Mouse (Mus musculus) bone marrow, adult 2 months (tissue): ENCODE results near the gene Scarb1. TPM values are rescaled to one million over a fixed set of nuclear protein-coding genes. Genes with fewer than 3 reads are reported as not detected.

Experiments used
- H3K27ac ChIP-seq: fragments of 200-500 bp; 2 replicates; pipeline ENCODE4 v1.5.1; 2012; ENCODE audit warnings: low read depth, mild to moderate bottlenecking, control low read depth, inconsistent platforms, low read length; ENCODE audit not compliant: control insufficient read depth, poor library complexity, insufficient read depth
- H3K4me1 ChIP-seq: fragments of 200-500 bp; 2 replicates; pipeline ENCODE4 v1.6.1; 2011; ENCODE audit warnings: low read length; ENCODE audit not compliant: control insufficient read depth, insufficient read depth
- H3K4me3 ChIP-seq: fragments of 200-500 bp; replicated peaks from 2 replicates; pipeline ENCODE3; 2011; ENCODE audit warnings: mild to moderate bottlenecking, low read depth, low read length, control low read depth; ENCODE audit not compliant: control insufficient read depth
- CTCF ChIP-seq: fragments of 200-500 bp; IDR thresholded peaks from 2 replicates; pipeline ENCODE4 v1.5.1; 2011; ENCODE audit warnings: low read length, control low read depth; ENCODE audit not compliant: control insufficient read depth, insufficient read depth
- POLR2A ChIP-seq: fragments of 200-500 bp; IDR thresholded peaks from 2 replicates; pipeline ENCODE4 v1.6.1; 2011; ENCODE audit warnings: low read depth, mild to moderate bottlenecking, control low read depth, low read length, borderline replicate concordance; ENCODE audit not compliant: control insufficient read depth
- WGBS: fragments of 180-500 bp; shearing (Covaris S2); methylation state at CpG from one replicate; pipeline ENCODE4 v1.1.7; 2018; 5-methylcytosine and 5-hydroxymethylcytosine counted together
- polyA plus RNA-seq: library from polyadenylated mRNA; stranded (reverse); fragments of >200 nt; gene quantifications from 2 replicates; pipeline ENCODE4 v1.2.4, GENCODE M21; 2011; ENCODE audit warnings: low replicate concordance; ENCODE audit not compliant: missing spikeins, insufficient read depth, insufficient read length

Gene Scarb1
- polyA plus RNA-seq, 1 experiment = 26.9 TPM

DNA sequence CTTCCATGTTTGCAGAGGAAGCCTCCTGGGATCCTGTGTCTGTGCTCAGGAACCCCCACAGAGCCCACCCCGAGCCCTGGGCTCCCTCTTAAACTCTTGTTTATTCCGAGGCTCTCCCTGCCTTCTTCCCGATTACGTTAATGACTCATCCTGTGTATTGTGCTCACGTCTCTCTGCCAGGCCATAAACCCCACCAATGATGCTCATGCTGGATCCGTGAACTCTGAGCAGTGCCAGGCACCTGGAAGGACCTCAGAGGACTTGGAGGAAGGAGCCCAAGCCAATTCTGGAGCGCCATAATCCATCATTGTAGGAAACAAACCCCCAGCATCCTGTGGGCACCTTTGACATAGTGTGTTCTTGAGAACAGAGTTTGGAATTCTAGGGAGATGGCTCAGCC lies 31.7 kb downstream of the Scarb1 start:
- TF ChIP-seq POLR2A (no peak), CTCF (no peak)
- H3K27ac ChIP-seq = no peak overlapping the region
- H3K4me1 ChIP-seq = peaks cover 3% of the 10 kb centered on the region
- H3K4me3 ChIP-seq = no peak overlapping the region
- WGBS = 90% methylated on average over 7 of the region's 7 CpGs

DNA sequence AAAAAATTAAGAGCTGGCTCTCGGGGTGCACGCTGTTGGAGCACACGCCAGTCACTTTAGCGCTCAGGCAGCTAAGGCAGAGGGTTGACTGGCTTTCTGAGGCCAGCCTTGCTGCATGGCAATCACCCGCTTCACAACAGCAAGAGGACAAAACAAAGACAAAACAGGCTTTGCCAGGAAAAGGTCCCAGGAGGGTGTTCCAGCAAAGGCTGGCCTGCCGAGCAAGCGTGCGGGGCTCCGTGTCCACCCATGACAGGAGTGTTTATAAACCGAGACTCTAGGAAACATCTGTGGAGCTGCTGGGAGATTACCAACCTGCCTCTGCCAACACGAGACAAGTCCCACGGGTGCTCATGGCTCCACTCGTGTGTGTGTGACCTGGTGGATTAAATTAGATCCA lies 34.1 kb downstream of the Scarb1 start:
- no peak overlapping the region for H3K27ac ChIP-seq
- WGBS = 76% methylated on average over 13 of the region's 13 CpGs
- TF ChIP-seq POLR2A = no peak
- peaks cover 2% of the 10 kb centered on the region for H3K4me1 ChIP-seq
- H3K4me3 ChIP-seq = no peak overlapping the region

DNA sequence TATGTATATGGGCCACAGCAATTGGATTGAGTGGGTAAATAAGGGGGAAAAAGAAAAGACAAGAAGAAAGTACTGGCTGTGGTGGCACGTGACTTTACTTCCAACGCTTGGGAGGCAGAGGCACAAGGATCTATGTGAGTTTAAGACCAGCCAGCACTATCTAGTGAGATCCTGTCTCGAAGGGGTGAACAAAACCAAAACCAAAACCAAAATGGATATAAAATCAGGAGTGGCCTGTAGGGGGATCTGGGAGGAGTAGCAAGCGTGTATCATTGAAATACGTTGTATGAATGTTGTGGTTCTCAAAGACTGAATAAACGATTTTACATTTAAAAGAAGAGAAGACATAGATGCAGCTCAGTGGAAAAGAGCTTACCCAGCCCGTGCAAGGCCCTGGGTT lies 34.5 kb downstream of the Scarb1 start:
- no peak overlapping the region for H3K27ac ChIP-seq
- no peak for TF ChIP-seq POLR2A
- no peak for TF ChIP-seq CTCF
- no peaks in the 10 kb centered on the region; the same call in 1 of the 2 replicates for H3K4me1 ChIP-seq
- WGBS = 43% methylated on average over 7 of the region's 7 CpGs
- no peak overlapping the region for H3K4me3 ChIP-seq

DNA sequence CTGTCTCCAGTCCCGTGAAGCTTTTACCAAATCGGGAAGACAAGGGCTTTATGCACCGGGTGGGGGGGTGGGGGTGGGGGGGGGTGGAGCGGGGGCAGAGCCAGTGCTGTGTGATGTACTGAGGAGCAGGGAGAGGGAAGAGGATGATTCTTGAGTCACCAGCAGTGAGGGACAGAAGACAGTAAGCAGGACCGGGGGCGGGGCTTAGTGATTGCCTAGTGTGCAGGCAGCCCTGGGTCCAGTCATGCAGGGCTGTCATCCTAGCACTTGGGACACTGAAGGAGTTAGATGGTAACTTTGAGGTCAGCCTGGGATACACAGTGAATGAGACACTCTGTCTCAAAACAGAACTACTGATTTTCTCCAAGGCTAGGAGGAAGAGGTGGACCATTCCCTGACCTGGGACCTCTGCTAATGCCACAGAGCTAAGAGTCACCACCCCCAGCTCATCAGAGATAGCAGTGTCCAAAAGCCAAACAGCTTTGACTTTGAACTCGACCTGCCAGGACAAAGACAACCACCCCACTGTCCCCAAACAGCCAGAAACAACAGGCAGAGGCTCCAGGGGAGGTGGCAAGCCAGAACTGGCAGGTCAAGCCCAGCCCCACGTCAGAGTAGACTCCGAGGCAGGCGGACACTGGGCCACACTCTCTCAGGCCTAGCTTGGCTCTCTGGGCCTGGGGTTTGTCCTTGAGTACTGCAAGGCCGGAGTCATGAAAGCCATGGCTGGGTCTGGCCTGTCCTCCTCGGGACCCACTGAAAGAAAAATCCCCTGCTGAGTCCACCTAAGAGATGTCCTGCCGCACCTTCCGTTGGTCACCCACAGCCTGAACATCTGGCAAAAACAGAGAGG lies 35.4 kb downstream of the Scarb1 start:
- 78% methylated on average over 14 of the region's 14 CpGs for WGBS
- Histone ChIP-seq H3K4me1 (no peaks in the 10 kb centered on the region), H3K27ac (no peak overlapping the region), H3K4me3 (no peak overlapping the region)
- no peak for TF ChIP-seq CTCF
- TF ChIP-seq POLR2A = no peak

DNA sequence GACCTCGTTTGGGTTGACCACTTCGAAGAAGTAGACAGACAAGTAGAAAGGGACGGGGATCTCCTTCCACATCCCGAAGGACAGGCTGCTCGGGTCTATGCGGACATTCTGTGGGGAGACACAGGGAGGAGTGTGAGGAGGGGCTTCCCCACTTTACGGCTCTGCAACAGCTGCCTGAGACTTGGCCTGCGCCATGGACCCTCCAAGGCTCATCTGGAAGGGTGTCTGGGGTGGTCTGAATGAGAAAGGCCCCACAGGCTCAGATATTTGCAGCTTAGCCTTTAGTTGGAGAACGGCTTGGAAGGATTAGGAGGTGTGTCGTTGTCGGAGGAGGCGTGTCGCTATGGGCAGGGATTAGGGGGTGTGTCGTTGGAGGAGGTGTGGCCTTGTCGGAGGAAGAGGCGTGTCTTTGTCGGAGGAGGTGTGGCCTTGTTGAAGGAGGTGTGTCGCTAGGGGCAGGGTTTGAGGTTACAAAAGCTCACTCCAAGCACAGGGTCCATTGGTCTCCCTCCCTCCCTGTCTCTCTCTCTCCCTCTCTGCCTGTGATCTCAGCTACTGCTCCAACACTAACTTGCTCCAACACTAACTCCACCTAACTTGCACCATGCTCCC lies 36.5 kb downstream of the Scarb1 start:
- Histone ChIP-seq H3K4me1 (no peaks in the 10 kb centered on the region), H3K27ac (no peak overlapping the region), H3K4me3 (no peak overlapping the region)
- TF ChIP-seq POLR2A = no peak
- TF ChIP-seq CTCF = no peak
- 76% methylated on average over 18 of the region's 18 CpGs for WGBS

DNA sequence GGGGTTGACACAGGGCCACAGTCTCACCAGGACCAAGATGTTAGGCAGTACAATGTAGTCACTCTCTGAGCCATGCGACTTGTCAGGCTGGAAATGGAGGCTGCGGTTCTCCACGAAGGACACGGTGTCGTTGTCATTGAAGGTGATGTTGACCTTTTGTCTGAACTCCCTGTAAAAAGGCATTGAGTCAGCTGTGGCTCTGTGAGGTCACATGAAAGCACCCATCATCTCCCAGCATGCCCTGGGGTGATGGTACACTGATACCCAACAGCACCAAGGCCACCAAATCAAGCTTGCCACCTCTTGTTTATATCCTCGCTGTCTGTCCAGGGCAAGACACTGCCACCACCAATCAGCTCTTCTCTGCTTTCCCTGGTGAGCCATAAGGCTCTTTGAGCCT lies 37.8 kb downstream of the Scarb1 start:
- TF ChIP-seq POLR2A (no peak), CTCF (no peak)
- WGBS = 97% methylated on average over 6 of the region's 6 CpGs
- no peaks in the 10 kb centered on the region for H3K4me1 ChIP-seq
- H3K4me3 ChIP-seq = no peak overlapping the region
- no peak overlapping the region for H3K27ac ChIP-seq

DNA sequence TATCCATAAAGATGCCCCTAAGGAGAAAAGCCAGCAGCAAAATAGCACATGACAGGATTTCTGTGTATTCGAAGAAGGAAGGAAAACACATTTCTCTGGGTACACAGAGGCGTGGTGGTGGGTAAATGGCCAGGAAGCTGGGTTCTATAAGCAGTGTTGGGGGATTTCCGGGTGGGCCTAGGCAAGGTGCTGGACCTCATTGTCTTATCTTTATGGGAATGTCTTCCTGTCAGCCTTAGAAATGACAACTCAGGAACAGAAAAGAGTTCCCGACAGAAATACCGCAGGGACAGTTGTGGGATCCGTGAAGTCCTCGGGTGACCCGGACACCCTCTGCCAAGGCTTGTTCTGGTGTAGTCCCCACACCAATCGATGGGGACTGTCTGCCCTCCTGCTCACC lies 42.7 kb downstream of the Scarb1 start:
- no peaks in the 10 kb centered on the region for H3K4me1 ChIP-seq
- H3K27ac ChIP-seq = no peak overlapping the region
- H3K4me3 ChIP-seq = no peak overlapping the region
- no peak for TF ChIP-seq POLR2A
- TF ChIP-seq CTCF = no peak
- 91% methylated on average over 9 of the region's 9 CpGs for WGBS

DNA sequence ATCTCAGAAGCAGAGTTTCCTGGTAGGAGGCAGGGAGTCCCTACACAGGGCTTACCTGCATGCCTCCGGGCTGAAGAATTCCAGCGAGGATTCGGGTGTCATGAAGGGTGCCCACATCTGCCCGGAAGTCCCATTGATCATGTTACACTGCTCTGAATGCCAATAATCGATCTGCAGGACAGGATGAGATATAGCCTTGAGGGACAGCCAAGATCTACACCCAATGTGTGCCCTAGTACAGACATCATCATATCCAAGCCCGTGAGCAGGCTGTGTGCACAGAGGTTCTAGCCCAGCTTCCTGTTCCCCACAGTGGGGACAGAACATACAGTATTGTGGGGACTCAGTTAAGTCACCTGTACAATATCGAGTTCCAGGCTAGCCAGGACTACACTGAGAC lies 43.7 kb downstream of the Scarb1 start:
- 91% methylated on average over 7 of the region's 7 CpGs for WGBS
- H3K27ac ChIP-seq = no peak overlapping the region
- no peaks in the 10 kb centered on the region; the same call in 1 of the 2 replicates for H3K4me1 ChIP-seq
- TF ChIP-seq POLR2A = no peak
- no peak for TF ChIP-seq CTCF
- H3K4me3 ChIP-seq = no peak overlapping the region

DNA sequence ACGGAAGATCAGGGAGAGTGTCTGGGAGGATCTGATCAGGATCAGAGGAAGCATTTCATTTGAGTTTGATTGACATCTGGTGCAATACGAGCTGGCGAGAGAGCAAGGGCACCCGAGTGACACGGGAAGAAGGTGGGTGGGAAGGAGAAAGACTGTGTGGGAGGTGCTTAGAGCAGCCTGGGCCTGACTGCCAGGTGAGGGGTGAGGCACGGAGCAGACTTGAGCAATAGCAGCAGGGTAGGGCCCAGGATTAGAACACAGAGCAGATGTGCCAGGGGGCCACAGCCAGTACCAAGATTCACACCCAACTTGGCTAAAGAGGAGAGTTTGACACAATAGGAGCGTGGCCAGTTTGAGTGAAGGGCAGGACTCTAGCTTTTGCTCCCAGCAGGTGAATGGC lies 47.9 kb downstream of the Scarb1 start:
- Histone ChIP-seq H3K4me3 (no peak overlapping the region), H3K27ac (no peak overlapping the region), H3K4me1 (peaks cover 3% of the 10 kb centered on the region)
- no peak for TF ChIP-seq POLR2A
- 0 out of 2 replicates have a peak, but pooled peaks have one; percentile 2 for TF ChIP-seq CTCF
- 58% methylated on average over 7 of the region's 7 CpGs for whole genome bisulfite sequencing
